Mouse (Mus musculus): ENCODE results near the gene Bgn. TPM values are rescaled to one million over a fixed set of nuclear protein-coding genes. Genes with fewer than 3 reads are reported as not detected.

Bgn gene
- polyA plus RNA-seq, 1 experiment from 2014 or later: 29.1 TPM

- Histone ChIP-seq H3K36me3 (0 out of 2 replicates have a peak, but pooled peaks cover 4% of the 10 kb centered on the region), H3K9me3 (replicated peaks) (no peaks in the 10 kb centered on the region), H3K4me2 (no peak overlapping the region), H3K27me3 (replicated peaks) (no peaks in the 10 kb centered on the region), H3K4me1 (no peaks in the 10 kb centered on the region), H3K4me3 (replicated peaks) (no peak overlapping the region), H3K27ac (replicated peaks) (no peak overlapping the region), H3K9ac (replicated peaks) (no peak overlapping the region)
- ATAC-seq (ENCODE audit: low FRiP score): no peak
- 81% methylated on average over 9 of the region's 9 CpGs for WGBS
Observed at GRCm38 (mm10) chrX:73525223-73526140, 42.1 kb downstream of the Bgn start.

DNA sequence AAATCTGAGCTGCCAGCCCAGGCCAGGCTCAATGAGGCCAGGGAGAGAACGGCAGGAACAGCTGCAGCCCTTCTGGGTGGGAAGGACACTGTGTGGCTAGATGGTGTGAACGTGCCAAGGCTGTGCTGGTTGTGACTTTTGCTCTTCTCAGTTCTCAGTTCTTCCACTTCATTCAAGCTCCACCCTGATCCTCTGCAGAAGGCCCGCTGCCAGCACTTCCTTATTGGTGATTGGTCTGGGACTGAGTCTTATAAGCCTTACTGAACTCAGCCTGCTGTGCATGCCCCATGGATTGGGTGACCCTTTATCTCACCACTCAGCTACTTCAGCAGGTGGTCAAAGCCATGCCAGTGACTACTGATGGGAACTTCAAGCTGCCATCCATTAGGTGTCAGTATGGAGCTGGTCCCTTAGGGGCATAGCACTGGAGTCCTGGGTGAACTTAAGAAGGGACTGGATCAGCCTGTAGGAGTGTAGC lies 43.0 kb downstream of the Bgn start:
- WGBS: 65% methylated on average over 3 of the region's 3 CpGs
- Histone ChIP-seq H3K9me3 (replicated peaks) (no peaks in the 10 kb centered on the region), H3K27ac (replicated peaks) (no peak overlapping the region), H3K9ac (replicated peaks) (no peak overlapping the region), H3K4me2 (no peak overlapping the region), H3K27me3 (replicated peaks) (no peaks in the 10 kb centered on the region), H3K4me3 (replicated peaks) (no peak overlapping the region), H3K36me3 (0 out of 2 replicates have a peak, but pooled peaks cover 4% of the 10 kb centered on the region), H3K4me1 (no peaks in the 10 kb centered on the region)
- ATAC-seq (ENCODE audit: low FRiP score): no peak

DNA sequence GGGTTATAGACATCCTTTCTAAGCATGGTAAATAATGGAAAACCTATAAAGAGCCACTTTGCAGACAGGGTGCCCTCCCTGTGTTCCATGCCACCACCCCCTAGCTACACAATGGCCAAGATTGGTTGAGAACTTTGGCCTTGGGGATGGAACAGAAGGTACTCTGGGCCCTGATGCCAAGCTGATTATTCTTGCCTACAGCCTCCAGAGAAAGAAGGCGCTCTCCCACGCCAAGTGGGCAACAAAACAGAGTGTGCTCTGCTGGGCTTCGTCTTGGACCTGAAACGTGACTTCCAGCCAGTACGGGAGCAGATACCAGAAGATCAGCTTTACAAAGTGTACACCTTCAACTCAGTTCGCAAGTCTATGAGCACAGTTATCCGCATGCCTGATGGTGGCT lies 54.5 kb downstream of the Bgn start:
- Histone ChIP-seq H3K27ac (replicated peaks) (no peak overlapping the region), H3K4me2 (no peak overlapping the region), H3K9me3 (replicated peaks) (no peaks in the 10 kb centered on the region), H3K4me3 (replicated peaks) (no peak overlapping the region), H3K27me3 (replicated peaks) (no peaks in the 10 kb centered on the region), H3K4me1 (no peaks in the 10 kb centered on the region), H3K36me3 (no peaks in the 10 kb centered on the region), H3K9ac (replicated peaks) (no peak overlapping the region)
- ATAC-seq (ENCODE audit: low FRiP score): no peak
- 88% methylated on average over 7 of the region's 7 CpGs for WGBS

DNA sequence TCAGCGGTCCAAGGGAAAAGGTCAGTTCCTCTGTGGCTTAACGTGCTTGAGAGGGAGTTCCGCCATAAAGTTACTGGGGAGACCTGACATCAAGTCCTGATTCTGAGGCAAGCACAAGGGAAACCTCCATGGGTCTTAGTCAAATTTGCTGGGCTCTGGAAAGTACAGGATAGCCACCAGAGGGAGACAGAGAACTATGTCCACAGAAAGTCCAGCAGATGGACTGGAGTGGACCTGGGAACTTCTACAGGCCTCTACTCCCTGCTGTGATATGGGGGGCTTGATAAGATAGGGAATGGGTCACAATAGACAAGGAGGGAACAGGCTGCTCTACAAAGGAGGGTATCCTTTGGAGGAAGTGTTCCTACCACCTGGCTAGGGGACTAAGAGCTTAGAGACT lies 59.9 kb downstream of the Bgn start:
- H3K9me3 ChIP-seq (replicated peaks): no peaks in the 10 kb centered on the region
- ATAC-seq (ENCODE audit: low FRiP score): no peak
- 0 out of 2 replicates have a peak, but pooled peaks cover 3% of the 10 kb centered on the region for H3K36me3 ChIP-seq
- H3K4me1 ChIP-seq: no peaks in the 10 kb centered on the region
- no peak overlapping the region for H3K4me3 ChIP-seq (replicated peaks)
- no peak overlapping the region for H3K27ac ChIP-seq (replicated peaks)
- no peaks in the 10 kb centered on the region for H3K27me3 ChIP-seq (replicated peaks)
- 55% methylated on average over 3 of the region's 3 CpGs for WGBS
- H3K4me2 ChIP-seq: no peak overlapping the region
- no peak overlapping the region for H3K9ac ChIP-seq (replicated peaks)

Other genes with a start within 250 kb of the Bgn start
- 0.12 and 2.3 TPM in 2 replicates for gene Xlr4c, start 240.5 kb upstream of the Bgn start, polyA plus RNA-seq (2015; fragmentation: Nextera tagmentation; extraction: Ambion mirVana)
- gene Xlr3c, start 218.2 kb upstream of the Bgn start, polyA plus RNA-seq (2015; fragmentation: Nextera tagmentation; extraction: Ambion mirVana): 0.22 and 0.41 TPM in 2 replicates
- gene Xlr5a, start 190.6 kb upstream of the Bgn start, polyA plus RNA-seq (2015; fragmentation: Nextera tagmentation; extraction: Ambion mirVana): 0.20 TPM in 1 of 2 replicates, not detected in the other
- not detected in 2 replicates for gene Xlr5c, start 190.6 kb upstream of the Bgn start, polyA plus RNA-seq (2015; fragmentation: Nextera tagmentation; extraction: Ambion mirVana)
- gene Gm45015, start 146.8 kb upstream of the Bgn start, polyA plus RNA-seq (2015; fragmentation: Nextera tagmentation; extraction: Ambion mirVana): not detected in 2 replicates
- 8.9 and 9.8 TPM in 2 replicates for gene Zfp275, start 141.0 kb upstream of the Bgn start, polyA plus RNA-seq (2015; fragmentation: Nextera tagmentation; extraction: Ambion mirVana)
- gene Gm18336, start 84.9 kb upstream of the Bgn start, polyA plus RNA-seq (2015; fragmentation: Nextera tagmentation; extraction: Ambion mirVana): not detected in 2 replicates
- gene Zfp92, start 72.5 kb upstream of the Bgn start, polyA plus RNA-seq (2015; fragmentation: Nextera tagmentation; extraction: Ambion mirVana): 1.2 and 1.3 TPM in 2 replicates
- gene Trex2, start 48.3 kb upstream of the Bgn start, polyA plus RNA-seq (2015; fragmentation: Nextera tagmentation; extraction: Ambion mirVana): not detected in 2 replicates
- gene Haus7, start 24.6 kb upstream of the Bgn start, polyA plus RNA-seq (2015; fragmentation: Nextera tagmentation; extraction: Ambion mirVana): 67.5 and 74.9 TPM in 2 replicates
- gene Atp2b3, start 19.5 kb downstream of the Bgn start, polyA plus RNA-seq (2015; fragmentation: Nextera tagmentation; extraction: Ambion mirVana): 6.1 and 7.0 TPM in 2 replicates
- 1.0 and 1.8 TPM in 2 replicates for gene Dusp9, start 155.8 kb downstream of the Bgn start, polyA plus RNA-seq (2015; fragmentation: Nextera tagmentation; extraction: Ambion mirVana)
- gene Pnck, start 176.5 kb downstream of the Bgn start, polyA plus RNA-seq (2015; fragmentation: Nextera tagmentation; extraction: Ambion mirVana): 156 and 187 TPM in 2 replicates
- gene Slc6a8, start 189.5 kb downstream of the Bgn start, polyA plus RNA-seq (2015; fragmentation: Nextera tagmentation; extraction: Ambion mirVana): 8.2 TPM in 2 replicates
- gene Bcap31, start 232.6 kb downstream of the Bgn start, polyA plus RNA-seq (2015; fragmentation: Nextera tagmentation; extraction: Ambion mirVana): 146 and 166 TPM in 2 replicates
- 13.6 and 15.5 TPM in 2 replicates for gene Abcd1, start 233.0 kb downstream of the Bgn start, polyA plus RNA-seq (2015; fragmentation: Nextera tagmentation; extraction: Ambion mirVana)